Mouse (Mus musculus) liver, adult 10 weeks (tissue): Measurements from ENCODE around the gene Vmn1r166. TPM values are rescaled to one million over a fixed set of nuclear protein-coding genes. Genes with fewer than 3 reads are reported as not detected.

ENCODE experiments used
- polyA plus RNA-seq: library from polyadenylated mRNA; stranded (reverse); fragments of 350-450 nt; fragmentation: Illumina TruSeq; extraction: RNeasy Lipid Tissue Mini Kit (QIAGEN cat#74804); gene quantifications from one replicate; pipeline ENCODE4 v1.2.3, GENCODE M21; 2014; ENCODE audit warnings: low read depth, low replicate concordance

Vmn1r166 gene
- not detected for polyA plus RNA-seq

DNA sequence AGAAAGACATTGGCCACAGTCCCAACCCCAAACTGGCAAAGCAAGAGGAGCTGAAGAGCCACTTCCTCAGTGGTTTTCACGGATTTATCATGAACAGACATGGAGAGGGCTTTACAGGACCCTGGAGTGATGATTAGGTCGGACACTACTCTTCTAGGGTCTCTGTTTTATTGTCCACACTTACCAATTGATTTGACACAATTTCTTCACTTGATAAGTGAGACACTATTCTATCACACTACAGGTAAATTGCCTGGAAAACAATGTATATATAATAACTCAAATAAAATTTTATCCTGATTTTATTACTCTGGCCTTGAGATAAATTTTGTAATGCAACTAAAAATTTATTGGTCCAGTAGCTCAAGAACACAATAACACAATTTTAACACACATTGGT is at the start of gene Vmn1r166:
Gene Vmn1r166 (minus strand): TSS at position 101 of the 400 bp plus-strand sequence.

GRCm38 (mm10) chr7:23300892-23301291 is 49.4 kb upstream of the Vmn1r166 start, which contains the start of gene Nlrp4e:
Gene Nlrp4e (plus strand): TSS chr7:23301192.

GRCm38 (mm10) chr7:23278800-23279199 is 27.3 kb upstream of the Vmn1r166 start, which contains the start of gene Gm6902:
Gene Gm6902 (minus strand): TSS chr7:23278900.

GRCm38 (mm10) chr7:23217032-23217431 is 34.5 kb downstream of the Vmn1r166 start, which contains the start of gene Vmn1r165:
Gene Vmn1r165 (plus strand): TSS chr7:23217332.

Other genes starting within 250 kb of the Vmn1r166 start
- not detected for gene Gm4216, start 231.8 kb downstream of the Vmn1r166 start, polyA plus RNA-seq
- gene Vmn1r163, start 196.1 kb downstream of the Vmn1r166 start, polyA plus RNA-seq: not detected
- not detected for gene Gm8720, start 184.2 kb downstream of the Vmn1r166 start, polyA plus RNA-seq
- not detected for gene Gm10662, start 107.2 kb downstream of the Vmn1r166 start, polyA plus RNA-seq
- gene Vmn1r165, start 34.4 kb downstream of the Vmn1r166 start, polyA plus RNA-seq: not detected
- not detected for gene Gm6902, start 27.2 kb upstream of the Vmn1r166 start, polyA plus RNA-seq
- gene Nlrp4e, start 49.5 kb upstream of the Vmn1r166 start, polyA plus RNA-seq: not detected
- not detected for gene Nlrp5, start 134.2 kb upstream of the Vmn1r166 start, polyA plus RNA-seq